Mouse (Mus musculus): Measurements from ENCODE around the gene Gm10198.

Gm10198 gene

DNA sequence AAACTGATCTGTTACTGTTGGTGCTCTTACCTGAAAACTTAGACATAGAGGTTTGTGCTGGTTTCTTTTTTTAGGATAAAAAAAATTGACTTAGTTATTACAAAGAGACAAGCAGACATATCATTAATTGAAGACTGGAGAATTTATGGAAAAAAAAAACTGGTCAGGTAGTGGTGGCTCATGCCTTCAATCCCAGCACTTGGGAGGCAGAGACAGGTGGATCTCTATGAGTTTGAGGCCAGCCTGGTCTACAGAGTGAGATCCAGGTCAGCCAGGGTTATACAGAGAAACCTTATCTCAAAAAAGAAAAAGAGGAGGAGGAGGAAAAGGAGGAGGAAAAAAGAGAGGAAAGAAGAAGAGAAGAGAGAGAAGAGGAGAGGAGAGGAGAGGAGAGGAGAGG lies at the start of gene Gm10198:
Gene Gm10198, plus strand, starts transcription at position 301 of the 400 bp plus-strand sequence.
- DNase-seq (ENCODE audit: low read depth, low spot score): no peak

DNA sequence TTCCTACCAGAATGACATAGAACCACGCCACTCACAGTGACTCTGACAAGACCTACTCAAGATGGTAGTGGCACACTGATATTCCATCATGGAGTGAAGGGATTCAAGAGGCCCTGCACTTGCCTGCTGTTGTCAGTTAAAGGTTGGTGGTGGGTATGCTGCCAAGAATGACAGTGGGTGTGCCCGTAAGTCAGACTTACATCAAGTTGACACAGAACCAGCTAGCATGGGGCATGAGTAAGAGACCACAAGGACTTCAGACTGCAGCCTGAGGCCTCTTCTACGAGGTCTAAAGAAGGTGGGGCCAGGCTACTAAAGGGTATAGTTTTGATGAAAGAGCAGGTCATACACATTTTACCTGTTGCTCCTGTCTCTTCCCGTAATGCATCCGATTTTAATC lies 47.3 kb upstream of the Gm10198 start:
- no peak for DNase-seq (ENCODE audit: low read depth, low spot score)

DNA sequence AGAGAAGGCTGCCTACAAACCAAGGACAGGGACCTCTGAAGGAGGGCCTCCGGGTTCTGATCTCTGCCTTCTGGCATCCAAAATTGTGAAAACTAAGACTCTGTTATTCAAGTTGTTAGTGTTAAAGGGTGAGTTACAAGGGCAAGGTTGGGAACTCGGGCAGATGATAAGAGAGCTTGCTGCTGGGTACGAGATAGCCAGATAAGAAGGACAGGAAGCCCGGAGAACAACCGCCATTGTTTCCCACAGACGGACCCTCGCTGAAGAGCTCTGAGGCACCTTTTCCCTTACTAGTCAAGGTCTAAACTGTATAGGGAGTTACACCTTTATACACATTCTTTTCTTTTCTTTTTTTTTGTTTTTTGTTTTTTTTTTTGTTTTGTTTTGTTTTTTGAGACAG lies 39.8 kb upstream of the Gm10198 start:
- DNase-seq (ENCODE audit: low read depth, low spot score): no peak

- DNase-seq (ENCODE audit: low read depth, low spot score): no peak
Observed at GRCm38 (mm10) chr13:111553182-111553581, 39.4 kb upstream of the Gm10198 start.

- DNase-seq (ENCODE audit: low read depth, low spot score): no peak
Observed at GRCm38 (mm10) chr13:111553941-111554340, 38.6 kb upstream of the Gm10198 start.

DNA sequence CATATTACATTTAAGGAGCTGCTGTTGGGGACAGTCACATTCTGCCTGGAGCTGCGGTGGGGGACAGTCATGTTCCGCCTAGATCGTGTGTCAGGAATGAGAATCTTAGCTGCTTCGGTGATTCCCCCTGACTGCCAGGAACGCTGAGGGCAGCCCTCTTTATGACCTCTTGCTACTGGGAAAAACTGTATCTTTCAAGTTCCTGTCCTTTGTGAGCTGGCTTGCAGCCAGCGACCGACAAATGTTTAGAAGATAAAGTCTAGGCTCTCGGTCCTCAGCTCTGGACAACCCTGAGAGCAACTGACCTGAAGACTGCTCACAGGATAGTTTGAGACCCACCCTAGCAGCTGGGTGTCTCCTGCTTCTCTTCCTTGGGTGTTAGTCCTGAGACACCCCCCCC lies 37.3 kb upstream of the Gm10198 start:
- DNase-seq (ENCODE audit: low read depth, low spot score): no peak

DNA sequence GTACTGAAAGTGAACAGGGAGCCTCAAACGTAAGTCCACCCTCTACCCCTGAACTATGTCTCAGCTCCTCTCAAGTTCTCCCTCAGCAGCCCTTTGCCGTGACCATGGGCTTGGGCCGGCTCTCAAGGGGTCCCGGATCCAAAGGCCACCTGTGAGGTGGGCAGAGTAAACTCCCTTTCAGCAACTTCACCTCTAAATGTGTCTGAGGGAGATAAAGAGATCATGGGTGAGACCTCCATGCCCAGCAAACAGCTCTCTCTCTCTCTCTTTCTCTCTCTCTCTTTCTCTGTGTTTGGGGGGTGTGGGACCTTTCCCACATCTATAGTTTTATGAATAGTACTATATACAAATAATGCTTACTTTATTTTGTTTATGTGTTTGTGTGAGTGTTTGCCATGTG lies 36.2 kb upstream of the Gm10198 start:
- DNase-seq (ENCODE audit: low read depth, low spot score): no peak

DNA sequence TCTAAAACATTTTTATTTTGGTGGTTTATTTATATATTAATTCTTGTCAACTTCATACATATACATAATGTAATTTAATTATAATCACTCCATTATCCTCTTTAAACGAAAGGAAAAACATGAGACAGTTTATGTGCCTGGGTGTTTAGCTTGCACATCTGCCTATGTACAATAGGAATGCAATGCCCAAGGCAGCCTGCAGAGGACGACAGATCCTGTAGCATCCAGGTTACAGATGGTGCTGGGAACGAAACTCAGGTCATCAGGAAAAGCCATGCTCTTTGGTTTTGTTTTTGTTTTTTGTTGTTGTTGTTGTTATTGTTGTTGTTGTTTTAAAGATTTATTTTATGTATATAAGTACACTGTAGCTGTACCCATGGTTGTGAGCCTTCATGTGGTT lies 32.4 kb upstream of the Gm10198 start:
- no peak for DNase-seq (ENCODE audit: low read depth, low spot score)

- no peak for DNase-seq (ENCODE audit: low read depth, low spot score)
Observed at GRCm38 (mm10) chr13:111562595-111562994, 30.0 kb upstream of the Gm10198 start.

DNA sequence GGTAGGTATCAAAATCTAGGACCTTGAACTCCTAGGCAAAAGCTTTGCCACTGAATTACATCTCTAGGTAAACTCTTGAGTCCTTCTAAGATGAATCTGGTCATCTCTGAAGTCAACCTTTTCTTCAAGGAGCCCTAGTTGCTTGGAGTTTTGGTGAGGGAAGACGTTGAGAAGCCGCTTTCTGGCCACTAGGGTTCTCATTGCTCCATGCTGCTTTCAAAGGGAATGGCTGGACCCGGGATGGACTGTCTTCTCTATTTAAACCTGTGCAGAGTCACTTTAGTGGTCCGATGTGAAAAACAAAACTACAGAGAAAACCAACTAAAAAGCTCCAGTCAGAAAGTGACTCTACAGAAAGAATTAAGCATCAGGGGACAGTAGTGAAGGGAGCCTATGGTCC lies 18.4 kb upstream of the Gm10198 start:
- DNase-seq (ENCODE audit: low read depth, low spot score): no peak

DNA sequence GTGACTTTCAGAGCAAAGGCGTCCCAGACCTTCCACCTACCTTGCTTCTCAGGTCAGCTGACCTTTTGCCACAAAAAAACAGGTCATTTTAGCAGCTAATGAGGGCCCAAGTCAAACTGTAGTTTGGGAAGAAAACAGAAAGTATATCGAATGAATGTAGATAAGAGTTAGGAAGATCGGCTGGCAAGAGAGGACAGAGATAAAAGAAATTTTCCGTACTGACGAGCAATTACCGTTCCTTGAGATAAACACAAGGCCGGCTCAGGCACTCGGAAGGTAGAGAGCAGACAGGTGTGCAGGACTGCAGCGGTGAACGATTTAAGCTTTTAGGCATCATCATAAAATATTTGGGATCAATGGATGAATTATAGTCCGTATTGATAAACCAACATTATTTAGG lies 15.4 kb upstream of the Gm10198 start:
- DNase-seq (ENCODE audit: low read depth, low spot score): no peak

GRCm38 (mm10) chr13:111580054-111580453 lies 12.5 kb upstream of the Gm10198 start:
- no peak for DNase-seq (ENCODE audit: low read depth, low spot score)

DNA sequence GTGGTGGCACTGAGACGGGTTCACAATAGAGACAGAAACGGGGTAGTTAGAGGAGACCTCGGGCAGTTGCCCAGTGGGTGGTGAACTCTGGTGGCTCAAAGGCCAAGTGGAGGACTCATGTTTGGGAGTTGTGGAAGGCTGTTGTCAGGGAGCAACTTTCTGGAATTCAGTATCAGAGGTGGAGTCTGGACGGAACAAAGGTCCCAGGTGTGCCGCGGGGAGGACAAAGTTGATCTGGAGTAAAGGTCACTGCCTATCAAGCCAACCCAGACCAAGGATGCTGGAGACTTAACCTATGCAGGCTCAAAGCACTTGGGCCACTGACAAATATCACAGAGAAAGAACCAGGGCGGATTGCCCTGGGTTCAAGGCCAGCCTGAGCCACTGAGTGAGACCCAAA lies 5.5 kb downstream of the Gm10198 start:
- DNase-seq (ENCODE audit: low read depth, low spot score): no peak

GRCm38 (mm10) chr13:111601383-111601782 lies 8.8 kb downstream of the Gm10198 start:
- DNase-seq (ENCODE audit: low read depth, low spot score): no peak

DNA sequence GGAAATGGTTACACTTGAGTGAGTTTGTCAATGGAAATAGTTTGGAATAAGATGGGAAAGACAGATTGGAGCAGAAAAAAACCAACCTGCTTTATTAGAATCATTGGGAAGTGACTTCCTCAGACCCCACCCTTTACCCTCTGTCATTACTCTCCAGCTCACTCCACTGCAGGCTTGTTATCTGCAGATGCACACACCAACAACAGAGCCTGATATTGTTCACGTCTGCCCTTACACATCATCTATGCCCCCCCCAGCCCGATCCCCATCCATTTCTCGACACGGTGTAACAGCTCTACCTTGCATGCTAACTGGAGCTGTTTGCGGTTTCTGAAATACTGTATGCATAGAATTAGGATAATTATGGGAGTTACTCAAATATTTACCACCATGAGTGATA lies 12.2 kb downstream of the Gm10198 start:
- DNase-seq (ENCODE audit: low read depth, low spot score): no peak

GRCm38 (mm10) chr13:111616168-111617125 lies 23.9 kb downstream of the Gm10198 start:
- DNase-seq (ENCODE audit: low read depth, low spot score): no peak

DNA sequence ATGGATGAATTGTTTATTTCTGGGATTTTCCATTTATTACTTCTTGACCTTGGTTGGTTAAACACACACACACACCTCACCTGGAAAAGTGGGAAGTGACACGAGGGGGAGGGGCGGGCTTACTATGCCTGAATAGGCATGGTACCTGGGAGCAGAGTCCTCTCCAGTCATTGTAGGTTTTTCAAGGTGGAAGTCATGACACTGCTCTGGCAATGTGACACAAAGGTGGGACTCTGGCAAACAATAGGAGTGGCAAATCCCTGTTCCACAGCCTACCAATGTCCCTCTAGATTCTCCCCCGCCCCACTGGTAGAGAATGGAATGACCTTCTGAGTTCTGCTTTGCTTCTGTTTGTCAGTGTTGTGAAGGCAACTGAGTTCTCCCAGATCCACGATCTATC lies 27.8 kb downstream of the Gm10198 start:
- DNase-seq (ENCODE audit: low read depth, low spot score): no peak

DNA sequence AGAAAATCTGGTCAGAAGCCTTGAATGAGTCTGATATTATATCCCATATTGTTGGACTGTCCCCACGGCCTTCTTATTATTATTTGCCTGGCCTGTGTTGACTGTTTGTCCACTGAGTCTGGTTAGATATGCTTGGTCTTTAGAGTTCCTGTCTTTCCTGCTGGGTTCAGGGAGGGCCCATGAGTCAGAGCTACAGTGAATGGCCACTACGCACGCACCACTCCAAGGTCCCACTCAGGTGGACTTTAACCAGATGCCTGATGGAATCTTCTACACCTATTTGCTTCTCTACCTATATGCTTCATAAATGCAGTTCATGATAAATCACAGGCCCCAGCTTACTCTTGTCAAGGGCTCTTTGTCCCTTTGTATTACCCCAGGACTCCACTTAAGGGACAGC lies 29.8 kb downstream of the Gm10198 start:
- DNase-seq (ENCODE audit: low read depth, low spot score): no peak

DNA sequence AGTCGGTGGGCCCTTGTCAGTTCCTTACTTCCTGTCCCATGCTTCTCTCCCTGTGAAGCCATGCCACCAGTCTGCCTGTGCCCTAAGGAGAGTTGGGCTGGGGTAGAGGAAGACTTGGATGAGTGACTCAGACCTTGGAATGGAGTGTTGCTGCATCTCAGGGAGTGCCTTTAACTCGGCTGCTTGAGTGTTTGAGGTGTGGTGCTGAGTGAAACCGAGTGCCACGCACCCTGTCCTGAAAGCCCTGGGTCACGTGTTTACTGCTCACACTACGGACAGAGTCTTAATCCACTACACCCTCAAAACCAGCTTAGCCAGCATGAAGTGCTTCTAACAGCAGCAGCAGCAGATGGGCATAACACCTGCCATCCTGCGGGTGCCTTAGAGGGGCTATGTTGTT lies 30.5 kb downstream of the Gm10198 start:
- DNase-seq (ENCODE audit: low read depth, low spot score): no peak

DNA sequence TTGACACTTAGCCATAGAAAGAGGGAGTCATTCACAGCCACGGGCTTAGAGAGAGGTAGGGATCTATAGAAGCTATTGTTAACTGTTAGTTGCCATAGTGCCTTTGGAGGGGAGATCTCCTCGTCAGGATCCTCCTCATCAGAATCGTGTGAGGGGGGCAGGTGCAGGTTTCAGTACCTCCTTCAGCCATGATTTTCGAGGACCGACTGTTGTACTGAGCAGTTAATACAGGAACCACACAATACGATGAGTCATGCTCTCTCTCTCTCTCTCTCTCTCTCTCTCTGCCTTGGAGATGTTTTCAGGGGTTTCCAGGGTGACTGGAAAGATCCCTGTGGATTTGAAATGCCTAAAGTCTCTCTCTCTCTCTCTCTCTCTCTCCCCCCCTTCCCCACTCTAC lies 31.5 kb downstream of the Gm10198 start:
- DNase-seq (ENCODE audit: low read depth, low spot score): no peak

DNA sequence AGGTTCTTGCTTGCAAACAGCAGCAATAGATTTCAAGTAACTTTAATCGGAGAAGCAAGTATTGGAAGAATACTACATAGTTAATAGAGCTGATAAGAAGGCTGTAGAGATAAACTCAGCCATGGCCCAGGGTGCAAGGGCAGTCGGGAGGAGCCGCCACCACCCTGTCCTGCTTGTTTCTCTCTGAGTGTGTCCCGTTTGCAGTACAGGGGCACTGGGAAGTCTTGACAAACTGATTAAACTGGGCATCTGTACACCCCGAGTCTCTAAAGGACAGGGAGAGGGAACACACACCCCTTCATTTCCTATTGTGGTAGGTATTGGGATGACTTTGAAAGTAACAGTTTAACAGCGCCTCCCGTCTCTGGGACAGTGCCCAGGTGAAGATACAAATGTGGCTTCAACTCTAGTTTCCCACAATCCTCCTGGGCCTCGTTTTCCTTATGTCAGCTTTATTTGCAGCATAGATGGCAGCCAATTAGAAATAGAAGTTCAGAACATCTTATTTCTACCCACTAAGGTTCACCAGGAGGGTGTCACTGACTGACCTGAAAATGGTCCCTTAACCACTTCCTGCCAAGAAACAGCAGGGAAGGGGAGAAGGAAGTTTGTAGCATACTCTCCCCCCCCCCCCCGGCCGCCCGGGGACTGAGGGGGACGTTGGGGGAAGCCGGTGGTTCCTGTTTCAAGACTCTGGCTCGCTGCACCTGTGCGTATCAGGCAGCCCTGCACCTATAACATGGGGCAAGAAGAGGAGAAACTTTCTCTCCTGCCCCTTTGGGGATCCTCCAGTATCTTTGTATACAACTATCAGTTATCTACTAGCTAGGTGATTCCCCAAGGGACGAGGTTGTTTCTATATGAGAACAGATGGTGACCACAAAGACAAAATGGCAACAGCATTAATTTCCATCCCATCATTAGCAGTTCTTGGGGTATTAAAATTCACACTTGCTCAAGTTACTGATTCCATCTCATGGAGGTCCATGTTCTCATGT lies 41.9 kb downstream of the Gm10198 start:
- DNase-seq (ENCODE audit: low read depth, low spot score): peak; percentile 31

DNA sequence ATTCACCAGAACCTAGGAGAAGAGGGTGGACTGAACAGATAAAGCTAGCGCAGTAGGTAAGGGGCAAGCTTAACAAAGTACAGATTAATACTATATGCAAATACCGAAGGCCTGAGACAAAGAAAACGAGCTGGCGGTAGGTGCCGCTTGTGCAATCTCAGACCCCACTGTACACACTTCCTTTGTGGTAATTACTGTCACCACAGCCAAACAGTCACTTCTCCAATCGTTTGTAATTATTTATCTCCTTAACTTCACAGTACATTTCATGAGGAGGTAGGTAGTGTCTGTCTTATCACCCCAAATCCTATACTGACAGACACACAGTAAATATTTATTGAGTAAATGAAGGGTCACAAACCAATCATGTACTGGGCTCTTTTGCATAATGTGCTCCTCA lies 47.7 kb downstream of the Gm10198 start:
- no peak for DNase-seq (ENCODE audit: low read depth, low spot score)
